Mouse (Mus musculus) gastrocnemius, adult 2 months (tissue): ENCODE results near the gene Ube2d2b. TPM values are rescaled to one million over a fixed set of nuclear protein-coding genes. Genes with fewer than 3 reads are reported as not detected.
A peak's percentile ranks its signal among the peaks of the same experiment; 100 is the strongest.

Source experiments
- DNase-seq: peaks from one replicate; pipeline ENCODE4 v3.0.0; 2022
- H3K27ac ChIP-seq: fragments of 200-600 bp; 2 replicates; pipeline ENCODE4 v1.8.1; 2022; ENCODE audit warnings: mild to moderate bottlenecking
- H3K4me3 ChIP-seq: fragments of 200-600 bp; 2 replicates; pipeline ENCODE4 v1.8.1; 2022; ENCODE audit warnings: mild to moderate bottlenecking, moderate library complexity
- CTCF ChIP-seq: fragments of 200-600 bp; IDR thresholded peaks from 2 replicates; pipeline ENCODE4 v1.8.1; 2022; ENCODE audit warnings: antibody characterized with exemption, mild to moderate bottlenecking, moderate library complexity
- intact Hi-C: fragments of 180-260 bp; cut with DNase I; formaldehyde crosslinking; loops from one replicate; pipeline ENCODE4 v1.15.1; 2025
- total RNA-seq, 2 experiments: library from RNA; stranded (reverse); gene quantifications; 2 replicates each; pipeline ENCODE4 v1.2.3; 2021

Gene Ube2d2b
- total RNA-seq, 2 experiments from 2014 or later: not detected

- no peak overlapping the region for H3K4me3 ChIP-seq
- DNase-seq: no peak
- intact Hi-C loops: no loop called here
- no peak overlapping the region for H3K27ac ChIP-seq
- TF ChIP-seq CTCF: no peak
Measured at GRCm38 (mm10) chr5:107822521-107822920, 7.4 kb upstream of the Ube2d2b start.

GRCm38 (mm10) chr5:107831351-107831750 is 1.5 kb downstream of the Ube2d2b start:
- H3K4me3 ChIP-seq: no peak overlapping the region
- TF ChIP-seq CTCF: no peak
- intact Hi-C loops: no loop called here
- H3K27ac ChIP-seq: no peak overlapping the region
- DNase-seq: no peak

- Histone ChIP-seq H3K27ac (no peak overlapping the region), H3K4me3 (no peak overlapping the region)
- no peak for TF ChIP-seq CTCF
- intact Hi-C loops: no loop called here
- DNase-seq: no peak
Measured at GRCm38 (mm10) chr5:107834287-107834686, 4.4 kb downstream of the Ube2d2b start.

- TF ChIP-seq CTCF: no peak
- intact Hi-C loops: no loop called here
- Histone ChIP-seq H3K27ac (peak overlapping the region; percentile 9; the same call in 1 of the 2 replicates), H3K4me3 (no peak overlapping the region)
- peak; percentile 69 for DNase-seq
Measured at GRCm38 (mm10) chr5:107838891-107839644, 9.2 kb downstream of the Ube2d2b start.

GRCm38 (mm10) chr5:107840549-107841238 is 10.8 kb downstream of the Ube2d2b start:
- no peak for DNase-seq
- TF ChIP-seq CTCF: no peak
- H3K4me3 ChIP-seq: no peak overlapping the region
- H3K27ac ChIP-seq: no peak overlapping the region
- intact Hi-C loops: no loop called here

GRCm38 (mm10) chr5:107847349-107847748 is 17.4 kb downstream of the Ube2d2b start:
- intact Hi-C loops: no loop called here
- DNase-seq: peak; percentile 28

DNA sequence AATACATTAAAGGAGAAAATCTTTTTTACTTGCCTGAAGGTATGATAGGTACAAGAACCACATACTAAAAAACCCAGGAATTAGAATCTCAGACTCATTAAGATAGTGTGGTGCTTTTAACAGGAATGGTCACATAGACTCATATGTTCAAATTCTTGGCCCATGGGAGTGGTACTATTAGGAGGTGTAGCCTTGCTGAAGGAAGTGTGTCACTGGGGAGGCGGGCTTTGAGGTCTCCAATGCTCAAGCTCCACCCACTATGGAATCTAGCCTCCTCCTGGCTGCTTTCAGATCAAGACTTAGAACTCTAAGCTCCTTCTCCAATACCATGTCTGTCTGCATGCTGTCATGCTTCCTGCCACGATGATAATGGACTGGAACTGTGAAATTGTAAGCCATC is 17.9 kb downstream of the Ube2d2b start:
- DNase-seq: no peak
- TF ChIP-seq CTCF: no peak
- Histone ChIP-seq H3K4me3 (no peak overlapping the region), H3K27ac (no peak overlapping the region)
- intact Hi-C loops: no loop called here

More at GRCm38 (mm10) chr5:107847349-107847748, 17.4 kb downstream of the Ube2d2b start:
- Histone ChIP-seq H3K4me3 (no peak overlapping the region), H3K27ac (no peak overlapping the region)
- no peak for TF ChIP-seq CTCF

- intact Hi-C loops: no loop called here
- TF ChIP-seq CTCF: no peak
- Histone ChIP-seq H3K27ac (no peak overlapping the region), H3K4me3 (no peak overlapping the region)
- no peak for DNase-seq
Measured at GRCm38 (mm10) chr5:107848964-107849363, 19.1 kb downstream of the Ube2d2b start.

DNA sequence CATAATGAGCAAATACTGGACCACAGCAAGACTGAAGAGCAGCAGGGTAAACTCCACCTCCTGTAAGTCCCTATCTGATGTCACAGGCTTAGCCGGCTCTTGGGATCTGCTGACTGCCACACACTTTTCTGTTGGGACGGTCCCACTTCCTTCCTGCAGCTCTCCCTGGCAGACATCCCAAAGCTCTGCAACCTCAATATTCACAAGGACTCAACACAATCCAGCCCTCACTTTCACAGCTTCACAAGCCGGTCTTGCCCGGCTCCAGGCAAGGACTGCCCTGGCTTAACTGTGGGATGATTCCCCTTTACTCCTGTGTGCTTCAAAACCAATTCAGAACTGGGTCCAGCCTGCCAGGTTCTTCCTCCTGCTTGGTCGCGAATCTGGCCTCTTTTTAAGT is 23.9 kb downstream of the Ube2d2b start:
- intact Hi-C loops: no loop called here
- DNase-seq: peak; percentile 48
- TF ChIP-seq CTCF: no peak
- no peak overlapping the region for H3K27ac ChIP-seq
- H3K4me3 ChIP-seq: no peak overlapping the region

GRCm38 (mm10) chr5:107854556-107854955 is 24.7 kb downstream of the Ube2d2b start:
- H3K4me3 ChIP-seq: no peak overlapping the region
- no peak for DNase-seq
- intact Hi-C loops: no loop called here
- no peak overlapping the region for H3K27ac ChIP-seq
- TF ChIP-seq CTCF: no peak

DNA sequence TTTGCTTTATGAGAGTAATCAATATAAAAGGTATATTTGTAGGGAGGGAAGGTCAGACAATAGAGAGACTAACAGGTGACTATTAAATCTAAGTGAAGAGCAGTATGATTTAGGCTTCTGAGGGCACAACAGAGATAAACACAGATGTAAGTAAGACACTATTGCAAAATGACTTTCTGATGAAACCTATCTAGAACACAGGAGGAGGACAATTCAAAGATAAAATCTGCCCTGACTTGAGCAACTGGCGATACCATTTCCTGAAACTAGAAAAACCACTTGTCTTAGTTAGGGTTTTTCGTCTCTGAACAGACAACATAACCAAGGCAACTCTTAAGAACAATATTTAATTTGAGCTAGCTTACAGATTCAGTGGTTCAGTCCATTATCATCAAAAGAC is 25.6 kb downstream of the Ube2d2b start:
- intact Hi-C loops: no loop called here
- Histone ChIP-seq H3K27ac (no peak overlapping the region), H3K4me3 (no peak overlapping the region)
- DNase-seq: no peak
- TF ChIP-seq CTCF: no peak

DNA sequence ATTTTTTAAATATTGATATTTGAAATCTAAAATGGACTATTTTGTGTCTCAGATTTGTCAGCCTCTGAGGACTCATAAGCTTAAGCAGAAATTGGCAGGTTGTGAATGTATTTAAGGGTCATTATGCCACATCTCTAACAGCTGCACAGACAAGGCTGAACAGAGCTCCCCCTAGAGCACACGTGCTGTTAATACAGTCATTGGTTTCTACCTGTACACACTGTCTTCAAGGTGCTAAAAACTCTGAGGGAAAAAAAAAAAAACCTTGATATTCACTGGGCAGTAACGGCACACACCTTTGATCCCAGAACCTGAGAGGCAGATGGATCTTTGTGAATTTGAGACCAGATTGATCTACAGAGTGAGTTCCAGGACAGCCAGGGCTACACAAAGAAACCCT is 29.1 kb downstream of the Ube2d2b start:
- H3K4me3 ChIP-seq: no peak overlapping the region
- H3K27ac ChIP-seq: no peak overlapping the region
- TF ChIP-seq CTCF: peak; percentile 57
- DNase-seq: no peak
- intact Hi-C loops: no loop called here

DNA sequence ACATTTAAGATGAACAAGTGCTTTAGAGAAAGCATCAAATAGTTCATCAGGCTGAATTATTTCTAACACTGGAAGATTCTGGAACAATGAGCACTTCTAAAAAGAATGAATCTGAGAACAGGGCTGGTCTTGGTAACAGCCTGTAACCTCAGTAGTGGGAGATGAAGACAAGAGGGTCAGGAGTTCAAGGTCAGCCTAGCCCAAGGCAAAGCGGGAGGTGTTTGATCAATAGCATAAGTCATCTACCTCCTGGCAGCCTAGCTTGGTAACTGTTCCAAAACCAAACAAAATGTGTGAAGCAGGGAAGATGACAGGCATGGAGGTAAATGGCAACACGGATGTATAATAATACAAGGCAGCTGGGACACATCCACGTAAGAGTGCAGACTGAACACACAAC is 34.1 kb downstream of the Ube2d2b start:
- Histone ChIP-seq H3K27ac (no peak overlapping the region), H3K4me3 (no peak overlapping the region)
- no peak for DNase-seq
- intact Hi-C loops: no loop called here
- TF ChIP-seq CTCF: no peak
